Mouse (Mus musculus): ENCODE data around the gene Osbp2. TPM values are rescaled to one million over a fixed set of nuclear protein-coding genes. Genes with fewer than 3 reads are reported as not detected.

The Osbp2 gene
- polyA plus RNA-seq, 1 experiment from 2014 or later: 1.3 TPM

- ATAC-seq (ENCODE audit: insufficient number of reproducible peaks, low FRiP score, low TSS enrichment, low read depth): no peak
- WGBS: 77% methylated on average over 15 of the region's 15 CpGs
Measured at GRCm38 (mm10) chr11:3849469-3850314, 14.0 kb downstream of the Osbp2 start.

GRCm38 (mm10) chr11:3846351-3846750, 17.4 kb downstream of the Osbp2 start:
- H3K9ac ChIP-seq: no peak overlapping the region
- no peaks in the 10 kb centered on the region for H3K9me3 ChIP-seq (replicated peaks)
- H3K4me3 ChIP-seq (replicated peaks): no peak overlapping the region
- WGBS: 42% methylated on average over 2 of the region's 2 CpGs
- no peaks in the 10 kb centered on the region for H3K4me1 ChIP-seq
- H3K27me3 ChIP-seq: no peaks in the 10 kb centered on the region
- no peak for ATAC-seq (ENCODE audit: insufficient number of reproducible peaks, low FRiP score, low TSS enrichment, low read depth)
- no peak overlapping the region for H3K27ac ChIP-seq (replicated peaks)
- no peak overlapping the region for H3K4me2 ChIP-seq (replicated peaks)
- H3K36me3 ChIP-seq: no peaks in the 10 kb centered on the region

More at GRCm38 (mm10) chr11:3849469-3850314, 14.0 kb downstream of the Osbp2 start:
- no peak overlapping the region for H3K9ac ChIP-seq
- no peak overlapping the region for H3K4me3 ChIP-seq (replicated peaks)
- H3K27ac ChIP-seq (replicated peaks): no peak overlapping the region
- H3K27me3 ChIP-seq: no peaks in the 10 kb centered on the region
- H3K4me1 ChIP-seq: no peaks in the 10 kb centered on the region; the same call in 1 of the 2 replicates
- H3K36me3 ChIP-seq: no peaks in the 10 kb centered on the region
- H3K4me2 ChIP-seq (replicated peaks): no peak overlapping the region
- H3K9me3 ChIP-seq (replicated peaks): no peaks in the 10 kb centered on the region

GRCm38 (mm10) chr11:3843943-3844734, 19.6 kb downstream of the Osbp2 start:
- Histone ChIP-seq H3K4me1 (no peaks in the 10 kb centered on the region), H3K4me2 (replicated peaks) (no peak overlapping the region), H3K27ac (replicated peaks) (no peak overlapping the region), H3K36me3 (no peaks in the 10 kb centered on the region), H3K9ac (no peak overlapping the region), H3K9me3 (replicated peaks) (no peaks in the 10 kb centered on the region), H3K4me3 (replicated peaks) (no peak overlapping the region), H3K27me3 (no peaks in the 10 kb centered on the region)
- no peak for ATAC-seq (ENCODE audit: insufficient number of reproducible peaks, low FRiP score, low TSS enrichment, low read depth)
- 81% methylated on average over 17 of the region's 17 CpGs for WGBS

GRCm38 (mm10) chr11:3835271-3835670, 28.4 kb downstream of the Osbp2 start:
- no peak for ATAC-seq (ENCODE audit: insufficient number of reproducible peaks, low FRiP score, low TSS enrichment, low read depth)
- H3K4me3 ChIP-seq (replicated peaks): no peak overlapping the region
- H3K27ac ChIP-seq (replicated peaks): no peak overlapping the region
- H3K4me1 ChIP-seq: no peaks in the 10 kb centered on the region
- no peak overlapping the region for H3K4me2 ChIP-seq (replicated peaks)
- H3K27me3 ChIP-seq: 0 out of 2 replicates have a peak, but pooled peaks cover 5% of the 10 kb centered on the region
- no peaks in the 10 kb centered on the region for H3K36me3 ChIP-seq
- no peak overlapping the region for H3K9ac ChIP-seq
- 68% methylated on average over 4 of the region's 4 CpGs for WGBS
- H3K9me3 ChIP-seq (replicated peaks): no peaks in the 10 kb centered on the region

GRCm38 (mm10) chr11:3834421-3835098, 29.1 kb downstream of the Osbp2 start:
- Histone ChIP-seq H3K9me3 (replicated peaks) (no peaks in the 10 kb centered on the region), H3K27ac (replicated peaks) (no peak overlapping the region), H3K4me3 (replicated peaks) (no peak overlapping the region), H3K27me3 (0 out of 2 replicates have a peak, but pooled peaks cover 5% of the 10 kb centered on the region), H3K4me1 (no peaks in the 10 kb centered on the region), H3K36me3 (no peaks in the 10 kb centered on the region), H3K4me2 (replicated peaks) (peak overlapping the region; percentile 30), H3K9ac (no peak overlapping the region)
- ATAC-seq (ENCODE audit: insufficient number of reproducible peaks, low FRiP score, low TSS enrichment, low read depth): 0 out of 2 replicates have a peak, but pooled peaks have one; percentile 29
- WGBS: 48% methylated on average over 13 of the region's 13 CpGs

- Histone ChIP-seq H3K4me1 (no peaks in the 10 kb centered on the region), H3K4me2 (replicated peaks) (peak overlapping the region; percentile 30), H3K36me3 (no peaks in the 10 kb centered on the region), H3K27ac (replicated peaks) (no peak overlapping the region), H3K27me3 (0 out of 2 replicates have a peak, but pooled peaks cover 5% of the 10 kb centered on the region), H3K4me3 (replicated peaks) (no peak overlapping the region), H3K9ac (no peak overlapping the region), H3K9me3 (replicated peaks) (no peaks in the 10 kb centered on the region)
- 31% methylated on average over 21 of the region's 21 CpGs for WGBS
- ATAC-seq (ENCODE audit: insufficient number of reproducible peaks, low FRiP score, low TSS enrichment, low read depth): no peak
Measured at GRCm38 (mm10) chr11:3833544-3834420, 29.9 kb downstream of the Osbp2 start.

- H3K36me3 ChIP-seq: no peaks in the 10 kb centered on the region
- no peak overlapping the region for H3K9ac ChIP-seq
- H3K4me1 ChIP-seq: no peaks in the 10 kb centered on the region
- WGBS: 39% methylated on average over 6 of the region's 6 CpGs
- no peaks in the 10 kb centered on the region for H3K9me3 ChIP-seq (replicated peaks)
- no peak overlapping the region for H3K4me2 ChIP-seq (replicated peaks)
- H3K4me3 ChIP-seq (replicated peaks): no peak overlapping the region
- ATAC-seq (ENCODE audit: insufficient number of reproducible peaks, low FRiP score, low TSS enrichment, low read depth): no peak
- H3K27ac ChIP-seq (replicated peaks): no peak overlapping the region
- H3K27me3 ChIP-seq: 0 out of 2 replicates have a peak, but pooled peaks cover 5% of the 10 kb centered on the region
Measured at GRCm38 (mm10) chr11:3832193-3832901, 31.4 kb downstream of the Osbp2 start.

- Histone ChIP-seq H3K4me3 (replicated peaks) (no peak overlapping the region), H3K9ac (no peak overlapping the region), H3K9me3 (replicated peaks) (no peaks in the 10 kb centered on the region), H3K27ac (replicated peaks) (no peak overlapping the region), H3K27me3 (0 out of 2 replicates have a peak, but pooled peaks cover 5% of the 10 kb centered on the region), H3K4me1 (no peaks in the 10 kb centered on the region), H3K36me3 (no peaks in the 10 kb centered on the region), H3K4me2 (replicated peaks) (no peak overlapping the region)
- no peak for ATAC-seq (ENCODE audit: insufficient number of reproducible peaks, low FRiP score, low TSS enrichment, low read depth)
- WGBS: 76% methylated on average over 5 of the region's 5 CpGs
Measured at GRCm38 (mm10) chr11:3829736-3830135, 34.0 kb downstream of the Osbp2 start.

GRCm38 (mm10) chr11:3824138-3824537, 39.6 kb downstream of the Osbp2 start:
- ATAC-seq (ENCODE audit: insufficient number of reproducible peaks, low FRiP score, low TSS enrichment, low read depth): no peak
- Histone ChIP-seq H3K4me1 (0 out of 2 replicates have a peak, but pooled peaks cover 16% of the 10 kb centered on the region), H3K4me3 (replicated peaks) (no peak overlapping the region), H3K27me3 (no peaks in the 10 kb centered on the region), H3K9ac (no peak overlapping the region), H3K36me3 (no peaks in the 10 kb centered on the region), H3K4me2 (replicated peaks) (no peak overlapping the region), H3K27ac (replicated peaks) (no peak overlapping the region), H3K9me3 (replicated peaks) (no peaks in the 10 kb centered on the region)
- WGBS: 76% methylated on average over 5 of the region's 5 CpGs

GRCm38 (mm10) chr11:3823378-3823777, 40.3 kb downstream of the Osbp2 start:
- WGBS: 13% methylated on average over 2 of the region's 2 CpGs

More at GRCm38 (mm10) chr11:3823378-3823777, 40.3 kb downstream of the Osbp2 start:
- Histone ChIP-seq H3K27ac (replicated peaks) (no peak overlapping the region), H3K9me3 (replicated peaks) (no peaks in the 10 kb centered on the region), H3K36me3 (no peaks in the 10 kb centered on the region), H3K4me2 (replicated peaks) (no peak overlapping the region), H3K4me3 (replicated peaks) (no peak overlapping the region), H3K4me1 (0 out of 2 replicates have a peak, but pooled peaks cover 16% of the 10 kb centered on the region), H3K9ac (no peak overlapping the region), H3K27me3 (no peaks in the 10 kb centered on the region)
- ATAC-seq (ENCODE audit: insufficient number of reproducible peaks, low FRiP score, low TSS enrichment, low read depth): no peak

Measured in embryonic facial prominence, embryonic 15.5 days (tissue).